Mouse (Mus musculus): ENCODE data around the gene Ankrd61. TPM values are rescaled to one million over a fixed set of nuclear protein-coding genes. Genes with fewer than 3 reads are reported as not detected.

Gene Ankrd61
- total RNA-seq (2021) (not detected), polyA plus RNA-seq (2012; rRNA removed) (0.08 TPM in 1 of 2 replicates, not detected in the other)
- long read RNA-seq: 0 reads

DNA sequence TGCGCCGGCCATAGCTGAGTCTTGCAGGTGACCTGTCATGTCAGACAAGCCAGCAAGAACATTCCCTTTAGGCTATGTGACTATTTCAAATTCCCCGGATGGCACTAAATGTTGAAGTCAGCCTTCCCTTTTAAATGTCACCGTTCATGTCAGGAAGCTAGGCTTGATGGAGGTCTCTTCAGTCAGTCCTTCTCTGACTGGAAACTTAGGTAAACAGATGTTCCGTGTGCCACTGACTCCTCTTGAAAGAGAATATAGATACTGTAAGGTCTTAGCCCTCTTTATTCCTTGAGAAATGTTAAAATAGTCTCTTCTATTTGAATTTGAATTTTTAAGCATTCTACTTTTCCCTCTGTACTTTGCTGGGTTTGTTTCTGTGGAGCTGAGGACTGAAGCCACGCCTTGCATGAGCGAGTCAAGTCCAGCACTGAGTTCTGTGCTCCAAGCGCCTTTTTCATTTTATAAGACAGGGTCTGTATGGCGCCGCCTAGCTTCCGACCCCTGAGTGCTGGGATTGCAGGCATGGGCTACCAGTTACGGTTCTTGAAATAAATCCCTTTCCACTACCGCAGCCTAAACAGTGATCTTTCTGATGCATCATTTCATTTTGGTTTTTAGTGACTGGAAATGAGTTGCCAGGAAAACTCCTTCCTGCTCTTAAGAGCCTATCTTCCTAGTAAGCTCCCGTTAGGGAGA lies at the start of gene Ankrd61:
Ankrd61 (minus strand) TSS at position 51 of the 696 bp plus-strand sequence.
- DNase-seq: no peak

DNA sequence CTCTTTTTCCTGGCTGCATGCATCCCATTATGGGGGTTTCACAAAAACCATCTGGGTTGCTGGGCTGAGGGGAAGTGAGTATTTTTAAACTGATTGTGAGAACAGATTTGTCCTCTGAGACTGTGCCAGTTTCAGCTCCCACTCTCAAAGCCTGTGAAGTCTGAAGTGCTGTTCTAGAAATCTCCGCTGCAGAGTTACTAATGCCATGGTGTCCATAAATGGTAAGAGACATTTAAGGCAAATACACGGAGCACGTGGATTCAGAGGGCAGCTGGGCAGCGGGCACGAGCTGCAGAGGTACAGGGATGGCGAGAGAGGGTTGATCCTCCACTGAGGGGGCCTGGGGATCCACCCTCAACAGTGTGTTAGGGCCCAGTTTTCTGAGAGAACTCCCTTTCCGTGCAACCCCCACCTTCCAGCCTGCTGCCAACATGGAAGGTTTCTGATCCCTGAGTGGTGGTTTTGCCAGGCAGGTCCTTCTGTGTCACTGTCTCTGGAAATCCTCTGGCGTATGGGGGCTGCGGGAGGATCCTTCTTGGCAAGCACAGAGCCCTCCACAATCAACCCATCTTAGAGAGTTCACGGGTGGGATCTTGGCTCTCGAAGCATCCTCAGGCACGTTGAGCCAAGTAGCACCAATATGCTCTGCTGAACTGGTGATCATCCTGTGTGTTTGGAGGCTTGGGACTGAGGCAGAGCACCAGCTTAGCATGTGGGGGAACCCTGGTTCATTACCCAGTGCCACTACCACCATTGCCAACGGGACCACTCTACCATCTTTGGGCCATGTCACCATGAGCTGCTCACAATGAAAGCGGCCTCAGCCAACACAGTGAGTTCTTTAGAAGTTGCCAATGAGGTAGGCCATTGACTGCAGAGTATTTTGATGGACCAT lies 46.0 kb upstream of the Ankrd61 start:
- no peak for DNase-seq

DNA sequence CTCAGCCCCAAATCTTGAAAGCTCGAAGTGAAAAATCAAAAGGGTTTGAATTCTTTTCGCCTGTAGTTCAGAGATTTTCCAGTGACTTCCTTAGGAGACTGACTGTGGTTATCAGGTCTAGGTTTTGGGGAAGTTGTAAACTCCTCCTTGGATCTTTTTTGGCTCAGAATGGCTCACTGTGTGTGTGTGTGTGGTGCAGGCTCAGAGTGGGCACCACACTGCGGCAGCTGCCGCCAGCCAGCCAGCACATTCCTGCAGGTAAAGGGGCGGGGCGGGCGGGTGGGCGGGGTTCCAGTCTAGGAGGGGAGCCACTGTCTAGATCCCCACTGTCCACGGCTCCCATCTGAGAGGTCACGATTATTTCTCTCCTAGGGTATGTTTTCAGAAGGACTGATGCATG lies 44.1 kb upstream of the Ankrd61 start:
- DNase-seq: no peak

DNA sequence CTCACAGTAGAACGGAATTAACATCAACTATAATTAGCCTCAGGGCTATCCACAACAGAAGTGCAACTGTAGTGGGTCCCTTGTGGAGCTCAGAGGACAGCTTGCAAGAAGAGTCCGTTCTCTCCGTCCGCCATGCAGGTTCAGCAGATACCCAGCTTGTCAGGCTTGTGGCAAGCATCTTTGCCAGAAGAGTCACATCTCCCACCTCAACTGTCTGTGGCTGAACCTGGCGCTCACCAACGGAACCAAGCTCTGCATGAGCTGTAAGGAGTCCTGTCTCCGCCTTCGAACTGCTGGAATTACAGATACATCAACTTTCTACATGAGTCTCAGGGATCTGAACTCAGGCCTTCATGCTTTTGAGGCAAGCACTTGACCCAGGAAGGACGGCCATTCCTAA lies 38.7 kb upstream of the Ankrd61 start:
- DNase-seq: no peak

DNA sequence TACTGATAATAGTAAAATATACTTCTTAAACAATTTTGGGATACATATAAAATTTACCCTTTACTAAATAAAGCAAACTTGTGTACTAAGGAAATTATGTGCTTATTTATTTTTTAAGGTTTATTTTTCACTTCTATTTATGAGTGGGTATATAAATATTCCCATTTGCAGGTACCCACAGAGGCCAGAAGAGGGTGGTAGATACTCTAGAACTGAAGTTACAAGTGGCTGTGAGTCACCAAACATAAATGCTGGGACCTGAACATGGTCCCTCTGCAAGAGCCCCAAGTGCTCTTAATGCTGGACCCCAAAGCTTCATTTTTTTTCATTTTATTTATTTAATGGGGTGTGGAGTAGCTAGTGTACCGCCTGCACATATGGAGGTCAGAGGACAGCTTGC lies 36.4 kb upstream of the Ankrd61 start:
- DNase-seq: no peak

DNA sequence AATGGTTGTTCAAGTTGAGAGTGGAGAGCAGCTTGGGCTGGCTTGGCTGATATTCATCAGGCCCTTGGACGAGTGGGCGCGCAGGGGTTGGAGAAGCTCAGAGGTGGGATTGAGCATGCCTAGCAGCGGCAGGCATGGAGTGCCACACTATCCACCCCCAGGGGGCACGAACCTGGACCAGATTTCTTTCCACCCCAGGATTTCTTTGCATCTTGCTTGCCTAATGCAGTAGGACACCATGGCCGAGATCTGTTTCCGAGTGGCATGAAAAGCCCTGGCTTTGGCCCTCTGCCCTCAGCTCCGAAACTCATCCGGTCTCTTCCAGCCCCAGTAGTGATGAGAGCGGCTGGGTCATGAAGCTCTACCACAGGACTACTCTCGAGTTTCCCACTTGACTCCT lies 35.9 kb upstream of the Ankrd61 start:
- no peak for DNase-seq

DNA sequence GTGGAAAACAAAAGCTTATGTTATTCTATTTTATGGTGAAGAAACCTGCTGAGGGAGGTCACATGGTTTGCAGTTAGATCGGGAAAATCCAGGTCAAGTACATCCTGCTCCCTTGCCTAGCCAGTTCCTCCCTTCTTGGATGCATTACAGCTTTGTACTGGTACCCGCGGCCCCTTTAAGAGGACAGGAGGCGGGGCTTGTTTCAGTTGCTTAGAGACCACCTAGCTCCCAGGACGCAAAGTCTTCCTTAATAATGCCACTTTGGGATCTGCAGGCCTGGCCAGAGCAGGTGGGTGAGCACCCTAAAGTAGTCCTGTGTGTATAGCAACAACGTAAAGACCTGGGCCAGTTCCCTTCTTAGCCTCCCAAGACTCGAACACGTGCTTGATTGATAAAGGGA lies 35.3 kb upstream of the Ankrd61 start, which contains the start of gene Rsph10b:
Rsph10b (plus strand) TSS at position 205 of the 400 bp plus-strand sequence.
- peak; percentile 46 for DNase-seq

DNA sequence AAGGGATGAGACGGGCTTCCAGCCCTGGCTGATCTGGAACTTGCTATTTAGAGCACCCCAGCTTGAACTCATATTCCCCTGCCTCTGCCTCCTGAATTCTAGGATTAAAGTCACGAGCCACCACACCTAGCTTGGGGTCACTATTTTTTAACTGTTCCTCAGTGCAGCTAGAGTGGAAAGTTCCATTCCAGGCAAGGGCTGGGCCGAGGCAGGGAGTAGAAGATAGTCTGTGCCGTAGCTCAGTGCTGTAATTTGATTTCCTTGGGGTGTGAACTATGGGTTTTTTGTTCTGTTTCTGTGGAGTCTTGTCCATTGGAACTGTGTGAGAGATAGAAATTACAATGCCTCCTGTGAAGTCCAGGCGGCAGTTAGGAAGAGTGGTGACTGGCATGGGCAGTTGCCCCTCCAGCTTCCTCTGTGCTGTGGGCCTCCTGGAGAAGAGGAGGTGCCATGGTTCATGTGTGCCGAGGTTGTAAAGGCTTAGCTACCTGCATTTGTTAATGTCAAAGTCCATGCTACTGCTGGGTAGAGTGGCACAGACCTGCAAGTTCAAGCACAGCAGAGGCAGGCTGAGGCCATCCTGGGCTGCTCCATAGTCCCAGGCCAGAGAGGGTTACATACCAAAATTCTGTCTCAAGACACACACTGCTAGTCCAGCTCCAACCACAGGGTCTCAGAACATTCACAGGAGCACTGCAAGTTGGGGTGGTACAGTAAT lies 34.5 kb upstream of the Ankrd61 start:
- DNase-seq: no peak

DNA sequence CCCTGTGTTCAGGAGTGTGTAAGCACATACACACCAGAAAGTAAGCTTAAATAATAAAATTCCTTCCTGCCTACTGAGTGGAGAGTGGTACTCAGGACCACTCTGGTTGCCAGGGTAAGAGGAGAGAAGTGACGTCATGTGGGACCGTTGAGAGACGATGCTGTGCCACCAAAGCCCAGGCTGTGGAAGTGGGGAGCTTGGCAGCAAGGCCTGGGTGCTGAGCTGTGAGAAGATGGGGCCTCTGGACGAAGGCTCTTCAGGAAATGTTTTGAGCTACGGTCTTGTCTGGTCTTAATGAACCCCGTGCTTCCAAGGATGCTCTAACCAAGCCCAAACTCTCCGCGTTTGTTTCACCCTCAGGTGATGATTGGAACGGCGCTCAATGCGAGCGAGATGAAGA lies 33.2 kb upstream of the Ankrd61 start:
- no peak for DNase-seq

DNA sequence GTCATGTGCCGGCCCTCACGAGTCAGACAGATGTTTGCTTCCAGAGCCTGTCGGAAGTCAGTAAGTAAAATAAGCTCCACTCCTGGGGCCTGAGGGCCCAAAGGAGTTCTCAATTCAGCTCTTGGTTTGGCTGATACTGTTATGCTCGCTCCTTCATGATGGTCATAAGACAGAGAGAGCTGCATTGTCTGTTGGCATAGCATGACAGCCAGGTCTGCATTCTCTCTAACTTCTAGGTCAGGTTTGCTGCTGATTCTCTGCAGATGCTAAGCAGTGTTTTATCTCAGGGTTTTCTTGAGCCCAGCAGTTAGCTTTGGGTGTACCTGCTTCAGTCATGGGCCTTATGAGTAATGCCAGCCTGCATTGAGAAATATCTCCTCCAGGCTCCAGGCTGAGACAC lies 31.8 kb upstream of the Ankrd61 start:
- no peak for DNase-seq

DNA sequence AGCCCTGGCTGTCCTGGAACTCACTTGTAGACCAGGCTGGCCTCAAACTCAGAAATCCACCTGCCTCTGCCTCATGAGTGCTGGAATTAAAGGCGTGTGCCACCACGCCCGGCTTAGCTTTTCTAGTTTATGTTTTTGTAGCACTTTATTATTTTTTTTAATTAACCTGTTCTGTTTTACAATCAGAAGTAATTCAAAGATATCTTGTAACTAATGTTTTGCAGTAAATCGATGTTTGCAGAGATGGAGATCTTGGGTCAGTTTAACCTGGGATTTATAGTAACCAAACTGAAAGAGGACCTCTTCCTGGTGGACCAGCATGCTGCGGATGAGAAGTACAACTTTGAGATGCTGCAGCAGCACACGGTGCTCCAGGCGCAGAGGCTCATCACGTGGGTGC lies 30.4 kb upstream of the Ankrd61 start, which contains the start of gene Gm42421:
Gm42421 (plus strand) TSS at position 301 of the 400 bp plus-strand sequence.
- DNase-seq: no peak

DNA sequence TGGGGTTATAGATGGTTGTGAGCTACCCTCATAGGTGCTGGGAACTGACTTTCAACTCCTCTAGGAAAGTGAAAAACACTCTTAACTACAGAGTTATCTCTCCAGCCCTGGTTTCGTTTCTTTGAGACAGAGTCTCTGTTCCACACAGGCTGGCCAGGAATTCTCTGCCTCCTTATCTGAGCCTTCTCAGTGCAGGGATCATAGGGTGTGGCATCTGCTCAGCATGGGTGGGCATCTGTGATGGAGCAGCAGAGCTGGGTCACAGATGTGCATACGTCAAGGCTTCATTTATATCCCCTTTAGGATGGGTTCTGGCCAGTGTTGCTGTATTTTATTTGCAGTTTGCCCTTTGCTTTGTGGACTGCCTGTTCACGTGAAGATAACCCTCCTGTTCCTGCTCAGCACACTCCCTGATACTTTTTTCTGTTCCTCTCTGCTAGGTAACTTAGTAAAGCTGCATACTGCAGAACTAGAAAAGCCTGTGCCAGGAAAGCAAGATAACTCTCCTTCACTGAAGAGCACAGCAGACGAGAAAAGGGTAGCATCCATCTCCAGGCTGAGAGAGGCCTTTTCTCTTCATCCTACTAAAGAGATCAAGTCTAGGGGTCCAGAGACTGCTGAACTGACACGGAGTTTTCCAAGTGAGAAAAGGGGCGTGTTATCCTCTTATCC lies 27.4 kb upstream of the Ankrd61 start:
- DNase-seq: no peak

DNA sequence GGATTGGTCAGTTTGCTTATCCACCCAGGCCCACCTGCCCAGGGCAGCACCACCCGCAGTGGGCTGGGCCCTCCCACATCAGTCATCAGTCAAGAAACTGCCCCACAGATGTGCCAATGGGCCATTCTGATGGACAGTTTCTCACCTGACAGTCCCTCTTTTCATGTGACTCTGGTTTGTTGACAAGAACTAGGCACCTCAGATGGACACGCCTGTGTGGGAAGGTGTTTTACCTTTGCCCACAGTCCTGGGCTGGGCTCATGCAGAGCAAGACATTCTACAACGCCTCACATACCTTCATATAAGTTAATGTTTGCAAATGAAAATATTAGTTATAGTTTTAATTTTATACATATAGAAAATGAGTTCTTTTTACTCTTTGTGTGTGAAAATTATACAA lies 20.6 kb upstream of the Ankrd61 start:
- no peak for DNase-seq

DNA sequence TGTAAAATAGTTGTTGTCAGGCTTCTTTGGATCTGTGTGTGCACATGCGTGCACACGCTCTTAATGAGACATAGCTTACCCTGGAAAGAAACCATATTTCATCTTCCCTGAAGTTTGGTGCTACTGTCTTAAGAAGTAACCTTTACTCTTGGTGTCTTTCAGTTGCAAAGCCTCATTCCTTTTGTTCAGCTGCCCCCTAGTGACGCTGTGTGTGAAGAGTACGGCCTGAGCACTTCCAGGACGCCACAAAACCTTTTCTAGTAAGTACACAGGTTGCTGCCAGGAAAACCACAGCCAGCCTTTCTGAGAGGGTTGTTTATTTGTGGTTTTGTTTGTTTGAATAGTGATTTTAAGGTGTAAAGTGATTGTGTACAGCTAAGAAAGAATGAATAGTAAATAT lies 19.9 kb upstream of the Ankrd61 start:
- peak; percentile 70 for DNase-seq

DNA sequence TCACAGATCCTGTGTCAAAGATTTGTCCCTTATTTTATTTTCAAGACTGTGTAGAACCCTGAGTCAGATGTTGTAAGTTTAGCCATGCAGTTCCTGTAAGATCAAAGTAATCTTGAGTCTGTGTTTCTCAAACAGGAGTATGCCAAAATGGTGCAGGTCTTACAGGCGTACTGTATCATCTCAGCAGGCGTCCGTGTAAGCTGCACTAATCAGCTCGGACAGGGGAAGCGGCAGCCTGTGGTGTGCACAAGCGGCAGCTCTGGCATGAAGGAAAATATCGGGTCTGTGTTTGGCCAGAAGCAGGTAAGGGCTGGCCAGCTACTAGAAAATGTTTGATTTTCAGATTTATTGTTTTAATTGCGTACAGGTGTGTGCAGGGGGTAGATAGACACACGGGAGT lies 18.7 kb upstream of the Ankrd61 start:
- no peak for DNase-seq

DNA sequence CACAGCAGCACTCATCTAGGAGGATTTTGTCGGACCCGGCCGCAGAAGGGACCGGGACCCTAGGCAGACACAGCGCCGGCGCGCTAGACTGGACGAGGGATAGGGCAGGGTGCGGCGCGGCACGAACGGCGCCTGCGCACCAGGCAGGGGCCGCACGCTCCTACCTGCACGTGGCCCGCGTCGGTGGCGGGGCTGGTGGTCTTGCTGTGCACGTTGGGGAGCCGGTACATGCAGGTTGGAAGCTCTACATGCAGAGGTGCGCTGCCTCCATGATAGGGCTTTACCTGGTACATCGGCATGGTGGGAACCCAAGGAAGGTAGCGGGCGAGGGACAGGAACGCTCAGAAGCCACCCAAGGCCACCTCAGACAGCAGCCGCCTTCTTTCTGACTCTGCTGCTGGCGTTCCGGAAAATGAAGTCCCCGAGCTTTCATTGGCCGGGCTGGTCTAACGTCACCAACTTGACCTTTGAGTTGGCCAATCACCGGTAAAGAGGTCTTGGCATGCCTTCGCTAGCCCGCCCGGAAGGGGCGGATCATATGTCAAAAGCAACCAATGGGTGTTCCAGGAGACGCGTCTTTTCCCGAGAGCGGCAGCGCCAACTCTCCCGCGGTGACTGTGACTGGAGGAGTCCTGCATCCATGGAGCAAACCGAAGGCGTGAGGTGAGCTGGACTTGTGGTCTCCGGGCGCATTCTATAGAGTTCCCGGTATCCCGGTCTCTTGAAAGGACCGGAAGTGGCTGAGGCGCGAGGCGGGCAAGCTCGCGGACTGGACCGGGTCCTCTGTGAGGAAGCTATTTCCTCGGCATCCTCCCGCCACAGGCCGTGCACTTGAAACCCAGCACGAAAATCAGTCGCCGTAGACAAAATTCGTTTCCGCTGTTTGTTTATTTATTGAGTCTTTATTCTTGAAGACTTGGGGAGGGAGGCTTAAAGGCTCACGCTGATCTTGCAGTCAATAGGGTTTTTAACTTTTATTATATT lies 12.2 kb upstream of the Ankrd61 start, which contains the start of the genes Aimp2 and Pms2:
Aimp2 (minus strand) TSS at position 431 of the 984 bp plus-strand sequence.
Pms2 (plus strand) TSS at position 548 of the 984 bp plus-strand sequence.
- peak; percentile 97 for DNase-seq

DNA sequence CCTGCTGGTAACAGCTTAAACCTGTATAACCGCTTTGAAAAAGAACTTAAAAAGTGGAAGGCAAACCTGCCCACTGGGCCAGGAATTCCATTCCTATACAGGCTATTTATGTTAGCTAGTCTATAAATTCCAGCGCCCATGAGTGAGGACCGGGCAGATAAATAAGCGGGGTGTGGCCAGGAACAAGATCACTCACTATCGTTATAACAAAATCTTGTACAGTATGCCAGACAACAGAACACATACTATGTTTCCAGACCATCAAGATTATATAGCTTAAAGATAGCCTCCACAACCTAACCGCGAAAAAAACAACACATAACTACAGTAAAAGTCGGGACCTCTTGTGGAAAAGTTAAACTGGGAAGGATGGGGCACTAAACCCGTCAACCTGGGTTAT lies 11.4 kb upstream of the Ankrd61 start:
- DNase-seq: no peak

DNA sequence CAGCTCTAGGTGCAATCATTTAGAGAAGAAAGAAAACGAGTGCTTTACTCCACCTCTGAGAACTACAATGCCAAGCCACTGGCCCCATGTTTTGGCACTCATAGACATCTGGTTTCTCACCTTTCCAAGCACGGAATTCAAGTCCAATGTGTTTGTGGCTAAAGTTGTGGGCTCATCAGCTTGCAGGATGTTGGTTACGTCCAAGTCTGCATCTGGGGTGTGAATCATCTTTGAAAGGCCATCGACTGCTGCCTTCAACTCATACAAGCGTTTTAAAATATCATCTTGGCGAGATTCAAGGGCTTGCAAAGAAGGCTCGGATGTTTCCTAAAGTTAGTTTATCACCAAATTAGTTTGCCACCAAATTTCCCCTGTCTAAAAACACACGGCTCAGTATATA lies 8.9 kb upstream of the Ankrd61 start:
- no peak for DNase-seq

DNA sequence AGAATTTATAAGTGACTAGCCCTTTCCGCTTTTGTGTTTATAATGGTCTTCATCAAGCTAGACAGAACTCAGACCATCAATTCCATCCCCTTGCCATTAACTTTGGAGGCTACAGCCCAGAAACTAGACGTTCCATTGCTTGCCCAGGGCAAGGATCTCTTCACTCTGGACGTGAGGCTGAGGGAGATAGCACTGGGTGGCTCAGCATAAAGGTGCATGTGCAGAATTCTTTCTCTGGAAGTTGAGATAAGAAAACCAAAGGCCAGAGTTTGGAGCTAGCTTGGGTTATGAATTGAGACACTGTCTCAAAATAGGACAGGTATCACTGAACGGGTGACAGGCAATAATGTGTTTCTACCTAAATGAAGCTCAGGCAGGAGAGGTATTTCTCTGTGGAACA lies 6.3 kb upstream of the Ankrd61 start:
- no peak for DNase-seq

DNA sequence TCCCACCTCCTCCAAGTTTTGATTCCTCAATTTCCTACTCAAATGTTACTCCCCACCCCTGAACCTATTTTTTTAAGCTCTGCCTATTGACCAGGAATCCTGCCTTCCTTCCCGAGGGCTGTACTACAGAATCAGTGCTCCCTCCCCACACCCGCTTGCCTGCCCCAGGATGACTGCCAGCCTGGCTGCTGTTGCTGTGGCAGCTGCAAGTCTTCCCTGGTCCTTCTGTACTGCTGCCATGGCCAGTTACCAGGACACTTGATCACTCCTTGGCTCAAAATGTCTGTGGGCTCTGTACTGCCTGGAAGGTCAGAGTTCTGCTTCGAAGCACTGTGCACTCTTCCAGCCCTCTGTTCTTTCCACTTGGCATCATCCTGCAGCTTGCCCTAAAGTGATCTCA lies 4.6 kb upstream of the Ankrd61 start:
- DNase-seq: peak; percentile 15
